Mouse (Mus musculus) midbrain, postnatal 0 days (tissue): Measurements from ENCODE around the gene Donson. TPM values are rescaled to one million over a fixed set of nuclear protein-coding genes. Genes with fewer than 3 reads are reported as not detected.

Experiments
- ATAC-seq: fragments of 200-750 bp; cut with Nextera tagmentation; 2 replicates; pipeline ENCODE4 v1.8.0; 2017; ENCODE audit warnings: moderate number of reproducible peaks, mild to moderate bottlenecking, moderate TSS enrichment, moderate library complexity; ENCODE audit not compliant: low FRiP score
- DNase-seq: peaks from one replicate; pipeline ENCODE4 v3.0.0-alpha.2; 2015; ENCODE audit warnings: low spot score
- H3K27ac ChIP-seq: fragments of 300-500 bp; sonication (generic); 2 replicates; pipeline ENCODE4 v1.5.1; 2014; ENCODE audit warnings: low read depth, mild to moderate bottlenecking, low read length, mixed read lengths
- H3K27me3 ChIP-seq: fragments of 300-500 bp; sonication (generic); 2 replicates; pipeline ENCODE4 v1.6.1; 2014; ENCODE audit warnings: low read length, control low read depth, mixed read lengths; ENCODE audit not compliant: insufficient read depth
- H3K36me3 ChIP-seq: fragments of 300-500 bp; sonication (generic); 2 replicates; pipeline ENCODE4 v1.6.1; 2014; ENCODE audit warnings: low read length, control low read depth, mixed read lengths; ENCODE audit not compliant: insufficient read depth
- H3K4me1 ChIP-seq: fragments of 300-500 bp; sonication (generic); 2 replicates; pipeline ENCODE4 v1.6.1; 2014; ENCODE audit warnings: mild to moderate bottlenecking, control low read depth, antibody characterized with exemption, low read length, mixed read lengths; ENCODE audit not compliant: insufficient read depth
- H3K4me2 ChIP-seq: fragments of 300-500 bp; sonication (generic); 2 replicates; pipeline ENCODE4 v1.6.1; 2014; ENCODE audit warnings: low read depth, mild to moderate bottlenecking, low read length, mixed read lengths; ENCODE audit not compliant: poor library complexity, severe bottlenecking
- H3K4me3 ChIP-seq: fragments of 300-500 bp; sonication (generic); 2 replicates; pipeline ENCODE4 v1.5.1; 2014; ENCODE audit warnings: low read depth, mild to moderate bottlenecking, low read length, moderate library complexity
- H3K9ac ChIP-seq: fragments of 300-500 bp; sonication (generic); replicated peaks from 2 replicates; pipeline ENCODE4 v1.6.1; 2014; ENCODE audit warnings: mild to moderate bottlenecking, low read length, moderate library complexity, mixed read lengths; ENCODE audit not compliant: poor library complexity, severe bottlenecking
- H3K9me3 ChIP-seq: fragments of 300-500 bp; sonication (generic); 2 replicates; pipeline ENCODE4 v1.6.1; 2016; ENCODE audit warnings: low read length, control low read depth
- CTCF ChIP-seq: IDR thresholded peaks from 2 replicates; pipeline ENCODE4 v1.5.1; 2016; ENCODE audit warnings: antibody characterized with exemption, mild to moderate bottlenecking
- WGBS: fragments of 180-500 bp; shearing (Covaris S2); extraction: QIAGEN DNeasy Blood & Tissue Kit; methylation state at CpG from one replicate; pipeline ENCODE4 v1.1.7; 2014; 5-methylcytosine and 5-hydroxymethylcytosine counted together
- polyA plus RNA-seq: library from polyadenylated mRNA; unstranded; fragments of >200 nt; fragmentation: Nextera tagmentation; extraction: Ambion mirVana; gene quantifications from 2 replicates; pipeline ENCODE4 v1.2.1, GENCODE M21; 2015
- total RNA-seq: library from RNA; depleted of rRNA; stranded (reverse); fragments of >200 nt; gene quantifications from 2 replicates; pipeline ENCODE4 v1.2.3, GENCODE M21; 2014; rRNA removed

Gene Donson
- total and polyA plus RNA-seq, 2 experiments from 2014 or later, result 15.5 to 18.3 TPM

DNA sequence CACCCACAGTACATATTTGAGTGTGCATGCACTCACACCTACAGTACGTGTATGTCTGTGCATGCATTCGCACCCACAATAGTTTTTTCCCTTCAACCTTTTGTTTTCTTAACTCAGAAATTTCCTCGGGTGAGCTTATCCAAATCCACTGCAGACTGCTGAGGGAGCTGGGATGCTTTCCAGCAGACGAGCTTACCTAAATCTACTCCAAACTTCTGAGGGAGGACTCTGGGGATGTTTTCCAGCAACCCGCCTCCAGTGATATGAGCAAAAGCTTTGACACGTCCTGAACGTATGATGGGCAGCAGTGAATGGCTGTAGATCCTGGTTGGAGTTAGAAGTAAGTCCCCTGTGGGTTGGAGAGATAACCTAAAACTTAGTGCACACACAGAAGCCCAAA lies 60.7 kb downstream of the Donson start:
- DNase-seq (no peak), ATAC-seq (no peak)
- 89% methylated on average over 7 of the region's 7 CpGs for WGBS
- Histone ChIP-seq H3K9me3 (no peaks in the 10 kb centered on the region), H3K4me1 (no peaks in the 10 kb centered on the region), H3K9ac (no peak overlapping the region), H3K4me2 (no peak overlapping the region), H3K4me3 (no peak overlapping the region), H3K27ac (no peak overlapping the region), H3K36me3 (peaks cover 50% of the 10 kb centered on the region), H3K27me3 (no peaks in the 10 kb centered on the region)
- TF ChIP-seq CTCF, result no peak

Other genes with a start within 250 kb of the Donson start
- gene Ifnar1, start 203.5 kb downstream of the Donson start, total RNA-seq, result 61.1 and 78.9 TPM in 2 replicates
- gene Ifnar1, start 203.5 kb downstream of the Donson start, polyA plus RNA-seq, result 30.9 and 32.4 TPM in 2 replicates
- 59.3 and 75.1 TPM in 2 replicates for gene Ifngr2, start 141.7 kb downstream of the Donson start, total RNA-seq
- 140 and 141 TPM in 2 replicates for gene Ifngr2, start 141.7 kb downstream of the Donson start, polyA plus RNA-seq
- gene Tmem50b, start 91.0 kb downstream of the Donson start, total RNA-seq, result 78.2 and 83.9 TPM in 2 replicates
- 103 and 107 TPM in 2 replicates for gene Tmem50b, start 91.0 kb downstream of the Donson start, polyA plus RNA-seq
- gene Dnajc28, start 69.7 kb downstream of the Donson start, total RNA-seq, result 3.9 and 6.1 TPM in 2 replicates
- gene Dnajc28, start 69.7 kb downstream of the Donson start, polyA plus RNA-seq, result 2.6 and 4.3 TPM in 2 replicates
- 33.8 and 40.5 TPM in 2 replicates for gene Gart, start 41.8 kb downstream of the Donson start, total RNA-seq
- 38.2 and 45.2 TPM in 2 replicates for gene Gart, start 41.8 kb downstream of the Donson start, polyA plus RNA-seq
- 256 and 257 TPM in 2 replicates for gene Son, start 41.3 kb downstream of the Donson start, total RNA-seq
- gene Son, start 41.3 kb downstream of the Donson start, polyA plus RNA-seq, result 82.3 and 98.4 TPM in 2 replicates
- 42.9 and 68.7 TPM in 2 replicates for gene Cryzl1, start 40.2 kb upstream of the Donson start, total RNA-seq
- 93.0 and 100 TPM in 2 replicates for gene Cryzl1, start 40.2 kb upstream of the Donson start, polyA plus RNA-seq
- gene Itsn1, start 40.5 kb upstream of the Donson start, total RNA-seq, result 78.7 and 84.7 TPM in 2 replicates
- 34.0 and 34.7 TPM in 2 replicates for gene Itsn1, start 40.5 kb upstream of the Donson start, polyA plus RNA-seq